In genomic region chr9:24789396-24789795, GRCm38 (mm10) we compare ENCODE assay signal across 24 mouse cellular contexts. TPM values are rescaled to one million over a fixed set of nuclear protein-coding genes. Genes with fewer than 3 reads are reported as not detected.
DNase-seq lines count a peak whose midpoint lies in the region; ATAC-seq and TF ChIP-seq lines count a peak whose summit lies in the region.
"Had no signal": no experiment of that assay in that cellular context is flagged by ENCODE, and none has a peak within 500 bp of the region (broad histone marks: within the 10 kb centered on the region; RNA-seq: fewer than 3 reads in every experiment).

No protein-coding gene starts in this region.

- H3K4me2 ChIP-seq in midbrain, embryonic 13.5 days (replicated peaks) = no peak overlapping the region

- DNase-seq in brain, embryonic 14.5 days (ENCODE audit: low read depth) = peak; percentile 17
- peak; percentile 64 for DNase-seq in retina, embryonic 14.5 days (ENCODE audit: low spot score)
- DNase-seq in retina, postnatal 1 day = peak; percentile 53
- DNase-seq in layer of hippocampus, postnatal 36 days = no peak
- DNase-seq in cerebellum, postnatal 10 days = no peak
- DNase-seq: adrenal gland, adult 2 months; adrenal gland, adult 8-10 months; adrenal gland, postnatal 10 days; adrenal gland, postnatal 14 days; adrenal gland, postnatal 25 days; adrenal gland, postnatal 36 days; B cell, adult 2 months; cerebellum, adult 11 months; cerebellum, adult 11-12 months; cerebellum, adult 18-20 months; cerebellum, adult 2 months had no signal

- H3K4me1 ChIP-seq in midbrain, embryonic 13.5 days (replicated peaks) = no peaks in the 10 kb centered on the region

- no peaks in the 10 kb centered on the region for H3K27me3 ChIP-seq in midbrain, embryonic 13.5 days
- H3K27me3 ChIP-seq: CH12.LX, Patski had no signal

- no peak overlapping the region for H3K9ac ChIP-seq in midbrain, embryonic 13.5 days (replicated peaks)

- no peak for TF ChIP-seq CTCF in brain, embryonic 14.5 days (IDR thresholded peaks at IDR 0.05; ENCODE audit: borderline replicate concordance, extremely low read depth, insufficient read depth, insufficient read length)

- TF ChIP-seq POLR2A in brain, embryonic 14.5 days (IDR thresholded peaks at IDR 0.05; ENCODE audit: borderline replicate concordance, extremely low read depth, insufficient read depth, insufficient read length, poor library complexity, severe bottlenecking) = no peak

- no peaks in the 10 kb centered on the region for H3K9me3 ChIP-seq in midbrain, embryonic 13.5 days
- H3K9me3 ChIP-seq: G1E had no signal

- H3K4me3 ChIP-seq in midbrain, embryonic 13.5 days (replicated peaks) = no peak overlapping the region

- 57% methylated on average over 3 of the region's 3 CpGs for WGBS in midbrain, embryonic 13.5 days

- H3K36me3 ChIP-seq in midbrain, embryonic 13.5 days = no peaks in the 10 kb centered on the region
- H3K36me3 ChIP-seq: G1E had no signal

- no peak overlapping the region for H3K27ac ChIP-seq in midbrain, embryonic 13.5 days

- no peak for ATAC-seq in midbrain, embryonic 13.5 days
- ATAC-seq: activated CD4-positive, CD25-positive, alpha-beta regulatory T cell, adult 4 months; CD4-positive, CD25-positive, alpha-beta regulatory T cell, adult 4 months; Patski had no signal

RNA-seq across cellular contexts. Expression of gene Tbx20, which starts 15.3 kb away (rescaled TPM):
- polyA plus RNA-seq in brain, embryonic 14.5 days (2012; rRNA removed) = 0.25 and 1.4 TPM in 2 replicates
- total RNA-seq in layer of hippocampus, postnatal 36 days (2021) = not detected
- polyA plus RNA-seq in midbrain, embryonic 13.5 days (2015; fragmentation: Nextera tagmentation; extraction: Ambion mirVana) = 0.08 and 0.15 TPM in 2 replicates
- total RNA-seq: CH12.LX, MEL had no signal
- polyA plus RNA-seq: C2C12; CD4-positive, CD25-positive, alpha-beta regulatory T cell, adult 4 months; G1E had no signal

Comparison
In these comparisons a context has a peak if more than half of its experiments do, and no peak if none do; other contexts are left out.
1. DNase-seq: peak in brain, embryonic 14.5 days (single experiment), retina, embryonic 14.5 days (single experiment) and retina, postnatal 1 day (single experiment); none in layer of hippocampus, postnatal 36 days (0 of 2) and cerebellum, postnatal 10 days (0 of 2).